Mouse (Mus musculus) testis, adult 2 months (tissue): ENCODE measurements at regions not wholly inside any gene's neighbourhood (a gene's known extent, or its start where the extent isn't known, plus 50 kb on each side); places are given as distances from the start of the nearest gene placed in this dataset.

Source experiments
- CTCF ChIP-seq: fragments of 200-500 bp; IDR thresholded peaks from 2 replicates; pipeline ENCODE4 v1.5.1; 2012; ENCODE audit warnings: low read depth, mild to moderate bottlenecking, inconsistent platforms, low read length, moderate library complexity; ENCODE audit not compliant: control insufficient read depth, insufficient read depth, insufficient replicate concordance
- POLR2A ChIP-seq: fragments of 200-500 bp; IDR thresholded peaks from 2 replicates; pipeline ENCODE4 v1.6.1; 2012; ENCODE audit warnings: low read depth, mild to moderate bottlenecking, inconsistent platforms, low read length, moderate library complexity; ENCODE audit not compliant: control insufficient read depth

DNA sequence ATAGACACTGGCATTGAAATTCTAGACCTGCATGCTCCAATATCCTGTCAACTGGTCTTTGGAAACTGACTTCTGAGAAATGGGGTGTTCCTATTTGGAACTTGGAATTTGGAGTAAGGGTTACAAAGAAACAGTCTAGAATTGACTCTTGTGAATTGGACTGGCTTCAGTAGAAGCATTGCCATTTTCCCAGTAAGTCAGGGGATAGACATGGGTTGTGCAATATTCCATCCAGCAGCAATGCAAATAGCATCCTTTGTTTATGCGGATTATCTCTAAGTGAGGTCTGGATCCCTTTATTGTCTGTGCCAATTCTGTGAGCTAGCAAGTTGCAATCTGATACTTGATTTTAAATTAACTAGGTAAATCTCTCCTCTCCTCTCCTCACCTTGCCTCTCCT, 651.5 kb upstream of the Fam160b2 start:
- TF ChIP-seq CTCF (no peak), POLR2A (no peak)
